Mouse (Mus musculus) neutrophil, adult 5-6 weeks (primary cell): ENCODE data around the gene Hist1h4n. TPM values are rescaled to one million over a fixed set of nuclear protein-coding genes. Genes with fewer than 3 reads are reported as not detected.
"Not testable (repeated sequence)": the region's sequence is repeated elsewhere in the genome, so short reads cannot be mapped to it uniquely, and the experiment has no call there.

ENCODE experiments used
- ATAC-seq: fragments of 151-379, 151-347 bp; 2 replicates; pipeline ENCODE4 v1.8.0; 2017; ENCODE audit warnings: mild to moderate bottlenecking, moderate TSS enrichment; ENCODE audit not compliant: insufficient number of reproducible peaks, poor library complexity, low FRiP score, severe bottlenecking; ENCODE audit errors: extremely low read depth
- total RNA-seq: library from RNA; stranded (forward); fragments of 200-1000 nt; gene quantifications from 2 replicates; pipeline ENCODE4 v1.2.3, GENCODE M21; 2017

Hist1h4n gene
- total RNA-seq, result 171 and 217 TPM in 2 replicates

GRCm38 (mm10) chr13:21831418-21832394, at the start of gene Hist1h4n:
TSS of gene Hist1h4n (minus strand) at chr13:21832196.
- peak; percentile 69 for ATAC-seq

DNA sequence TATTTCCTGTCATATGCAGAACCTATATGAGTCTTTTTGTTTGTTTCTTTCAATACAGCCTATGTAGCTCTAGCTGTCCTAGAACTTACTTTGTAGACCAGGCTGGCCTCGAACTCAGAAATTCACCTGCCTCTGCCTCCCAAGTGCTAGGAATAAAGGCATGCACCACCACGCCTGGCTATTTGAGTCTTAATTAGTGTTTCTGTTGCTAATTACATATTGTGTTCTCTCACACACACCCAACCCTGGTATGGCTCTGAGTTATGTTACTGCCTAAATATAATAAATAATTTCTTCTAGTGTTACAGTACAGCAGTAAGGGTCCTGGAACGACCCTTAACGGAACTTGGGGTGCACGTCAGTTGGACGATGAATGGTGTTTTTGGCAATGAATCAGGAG, 48.7 kb upstream of the Hist1h4n start:
- no peak for ATAC-seq

DNA sequence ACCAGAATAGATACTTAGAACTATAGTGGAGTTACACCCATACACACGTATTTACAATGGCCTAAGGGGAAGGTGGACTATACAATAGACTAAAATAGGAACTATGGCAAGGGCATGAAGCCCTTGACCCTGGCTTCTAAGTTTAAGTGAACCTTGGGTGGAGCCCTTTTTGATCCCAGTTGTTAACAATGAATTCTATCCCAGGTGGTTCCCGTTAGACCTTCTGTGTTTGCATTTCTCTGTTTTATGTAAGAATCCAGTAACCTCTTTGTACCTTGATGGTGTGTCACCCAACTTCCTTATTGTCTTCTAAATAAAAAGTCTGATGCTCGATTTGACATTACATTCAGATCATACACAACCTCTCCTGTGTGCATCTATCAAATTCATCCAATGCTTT, 33.5 kb upstream of the Hist1h4n start:
- not testable (repeated sequence) for ATAC-seq

- no peak for ATAC-seq
Observed at GRCm38 (mm10) chr13:21861608-21862007, 29.6 kb upstream of the Hist1h4n start.

DNA sequence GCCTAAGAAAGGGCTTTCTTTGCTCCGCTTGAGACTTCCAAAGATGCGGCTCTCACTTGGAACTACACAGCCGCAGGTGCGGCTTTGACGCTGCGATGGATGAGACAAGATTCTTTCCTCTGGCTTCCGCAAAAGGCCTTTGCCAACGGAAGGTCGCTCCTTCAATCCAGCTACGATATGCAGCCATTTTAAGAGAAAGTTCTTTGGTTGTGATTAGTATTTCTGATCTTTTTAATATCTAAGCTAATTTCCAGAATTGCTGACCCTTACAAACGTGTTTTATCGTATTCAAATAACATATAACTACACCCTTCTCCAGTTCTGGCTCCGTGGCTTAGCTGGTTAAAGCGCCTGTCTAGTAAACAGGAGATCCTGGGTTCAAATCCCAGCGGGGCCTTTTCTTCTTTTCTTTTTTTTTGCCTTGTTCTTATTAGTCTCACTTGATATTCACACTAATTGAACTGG, 23.7 kb upstream of the Hist1h4n start:
- no peak for ATAC-seq

GRCm38 (mm10) chr13:21855146-21855545, 23.1 kb upstream of the Hist1h4n start:
- no peak for ATAC-seq

GRCm38 (mm10) chr13:21852215-21852945, 20.4 kb upstream of the Hist1h4n start:
- no peak for ATAC-seq

DNA sequence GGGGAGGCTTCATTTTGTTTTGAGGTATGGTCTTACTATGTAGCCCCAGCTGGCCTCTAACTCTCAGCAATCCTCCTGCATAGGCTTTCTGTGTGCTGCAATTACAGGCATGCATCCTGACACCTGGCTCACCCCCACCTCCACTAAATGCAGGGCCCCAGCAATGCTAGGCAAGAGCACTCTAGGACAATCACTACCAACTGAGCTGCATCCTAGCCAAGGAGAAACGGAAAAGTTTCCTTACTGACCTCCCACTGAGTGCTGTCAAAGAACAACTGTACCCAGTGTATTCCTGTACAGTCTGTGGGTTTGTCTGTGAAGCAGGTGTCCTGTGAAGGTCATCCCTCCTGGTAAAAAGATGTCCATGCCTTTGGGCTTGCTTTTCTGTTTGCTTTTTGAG, 18.7 kb upstream of the Hist1h4n start:
- not testable (repeated sequence) for ATAC-seq

GRCm38 (mm10) chr13:21847883-21848282, 15.9 kb upstream of the Hist1h4n start:
- ATAC-seq, result no peak

DNA sequence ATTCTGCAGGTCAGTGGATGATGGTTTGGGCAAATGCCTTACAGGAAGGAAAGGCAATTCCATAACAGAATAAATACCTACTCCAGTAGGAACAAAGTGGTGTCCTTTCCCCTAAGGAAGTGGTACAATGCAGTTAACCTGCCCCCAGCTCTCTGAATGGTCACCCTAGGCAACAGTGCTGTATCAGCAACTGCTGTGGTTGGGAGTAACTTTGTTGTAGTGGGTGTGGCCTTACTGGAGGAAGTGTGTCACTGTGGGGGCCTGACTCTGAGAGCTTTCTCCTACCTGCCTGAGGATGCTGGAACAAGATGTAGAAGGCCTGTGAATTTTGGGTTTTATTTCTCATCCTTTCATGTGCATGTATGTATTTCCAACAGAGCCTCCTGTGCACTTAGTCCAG, 14.4 kb upstream of the Hist1h4n start:
- 0 out of 2 replicates have a peak, but pooled peaks have one; percentile 36 for ATAC-seq

DNA sequence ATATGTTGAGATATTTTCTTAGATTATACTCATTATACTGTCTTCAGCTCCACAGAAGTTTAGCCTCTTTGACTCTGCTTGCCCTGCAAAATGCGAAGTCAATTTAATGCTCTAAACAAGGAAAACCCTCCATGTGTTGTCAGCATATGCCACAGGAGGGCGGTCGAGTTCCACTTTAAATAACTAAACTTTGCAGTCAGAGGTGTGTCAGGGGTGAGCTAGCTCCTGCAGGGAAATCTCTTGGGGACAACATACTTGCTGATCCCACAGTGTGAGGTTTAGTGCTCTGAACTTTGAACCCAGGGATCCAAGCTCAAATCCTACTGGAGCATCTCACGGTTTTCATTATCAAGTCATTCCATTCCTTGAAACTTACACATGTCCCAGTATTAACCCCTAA, 8.5 kb upstream of the Hist1h4n start:
- peak; percentile 86 for ATAC-seq

DNA sequence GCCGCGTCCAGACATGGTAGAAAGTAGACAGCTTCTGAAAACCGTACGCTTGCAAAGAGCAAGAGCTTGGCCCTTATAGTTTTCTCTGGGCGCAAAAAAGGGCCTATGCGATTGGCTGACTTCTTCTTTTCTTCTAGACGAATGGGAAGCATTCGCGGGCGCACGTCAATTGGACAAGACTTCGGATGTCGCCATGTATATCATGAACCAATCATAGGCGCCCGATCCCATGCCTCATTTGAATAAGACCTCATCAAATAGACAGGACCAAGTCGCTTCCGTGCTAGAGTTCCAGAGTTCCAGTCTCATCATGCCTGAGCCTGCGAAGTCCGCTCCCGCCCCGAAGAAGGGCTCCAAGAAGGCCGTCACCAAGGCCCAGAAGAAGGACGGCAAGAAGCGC, 1.5 kb upstream of the Hist1h4n start, which contains the start of the genes Hist1h2ap and Hist1h2br:
Gene Hist1h2ap, minus strand, starts transcription at position 47 of the 400 bp plus-strand sequence.
Gene Hist1h2br, plus strand, starts transcription at position 283 of the 400 bp plus-strand sequence.
- peak; percentile 92 for ATAC-seq

- no peak for ATAC-seq
Observed at GRCm38 (mm10) chr13:21830344-21830743, 1.7 kb downstream of the Hist1h4n start.

DNA sequence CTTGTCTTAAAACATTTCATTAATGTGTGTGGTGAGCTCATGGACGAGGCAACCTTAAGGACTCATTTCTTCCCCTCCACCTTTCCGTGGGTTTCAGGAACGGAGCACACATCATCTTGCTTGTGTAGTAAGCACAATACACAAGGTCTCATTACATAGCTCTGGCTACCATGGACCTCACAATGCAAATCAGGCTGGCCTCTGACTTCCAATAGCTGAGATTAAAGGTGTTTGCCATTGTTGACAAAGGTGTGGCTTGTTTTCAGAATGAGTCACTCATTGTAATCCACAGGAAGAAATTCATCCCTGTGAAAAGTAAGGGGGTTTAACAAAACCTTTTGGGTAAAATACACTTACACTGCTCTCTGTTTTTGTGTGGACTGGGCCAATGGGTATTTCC, 3.5 kb downstream of the Hist1h4n start:
- ATAC-seq, result no peak

DNA sequence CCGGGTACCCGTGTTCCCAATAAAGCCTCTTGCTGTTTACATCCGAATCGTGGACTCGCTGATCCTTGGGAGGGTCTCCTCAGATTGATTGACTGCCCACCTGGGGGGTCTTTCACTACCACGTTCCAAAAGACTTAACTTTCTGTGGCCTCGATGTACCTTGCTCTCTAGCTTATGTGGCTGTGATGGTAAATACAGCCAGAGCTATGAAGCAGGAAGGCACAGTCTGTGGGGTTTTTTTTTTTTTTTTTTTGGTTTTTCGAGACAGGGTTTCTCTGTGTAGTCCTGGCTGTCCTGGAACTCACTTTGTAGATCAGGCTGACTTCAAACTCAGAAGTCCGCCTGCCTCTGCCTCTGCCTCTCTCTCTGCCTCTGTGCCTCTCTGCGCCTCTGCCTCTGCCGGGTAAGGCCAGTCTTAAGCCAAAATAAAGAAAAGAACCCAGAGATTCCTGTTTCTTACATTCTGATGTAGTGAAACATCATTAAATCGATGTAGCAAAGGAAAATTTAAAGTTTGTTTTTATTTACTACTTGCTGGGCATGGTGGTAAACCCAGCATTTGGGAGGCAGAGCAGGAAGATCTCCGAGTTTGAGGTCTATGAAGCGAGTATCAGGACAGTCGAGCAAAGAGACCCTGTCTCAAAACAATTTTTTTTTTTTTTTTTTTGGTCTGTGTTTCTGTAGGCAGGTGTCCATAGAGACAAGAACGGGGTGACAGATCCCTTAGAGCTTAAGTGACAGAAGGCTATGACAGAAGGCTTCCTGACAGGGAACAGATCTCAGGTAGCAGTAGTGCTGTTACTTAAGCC, 11.7 kb downstream of the Hist1h4n start:
- not testable (repeated sequence) for ATAC-seq

GRCm38 (mm10) chr13:21812092-21812491, 19.9 kb downstream of the Hist1h4n start:
- not testable (repeated sequence) for ATAC-seq

GRCm38 (mm10) chr13:21811539-21811938, 20.5 kb downstream of the Hist1h4n start, which contains the start of gene Hist1h4m:
TSS of gene Hist1h4m (plus strand) at chr13:21811746.
- ATAC-seq, result peak; percentile 77

- not testable (repeated sequence) for ATAC-seq
Observed at GRCm38 (mm10) chr13:21811074-21811473, 20.9 kb downstream of the Hist1h4n start.

GRCm38 (mm10) chr13:21810073-21810472, 21.9 kb downstream of the Hist1h4n start, which contains the start of the genes Hist1h2bq and Hist1h2ao:
TSS of gene Hist1h2bq (minus strand) at chr13:21810197.
TSS of gene Hist1h2ao (plus strand) at chr13:21810465.
- ATAC-seq, result peak; percentile 94
